20 mouse cellular contexts compared by ENCODE assay signal in the genomic region with DNA sequence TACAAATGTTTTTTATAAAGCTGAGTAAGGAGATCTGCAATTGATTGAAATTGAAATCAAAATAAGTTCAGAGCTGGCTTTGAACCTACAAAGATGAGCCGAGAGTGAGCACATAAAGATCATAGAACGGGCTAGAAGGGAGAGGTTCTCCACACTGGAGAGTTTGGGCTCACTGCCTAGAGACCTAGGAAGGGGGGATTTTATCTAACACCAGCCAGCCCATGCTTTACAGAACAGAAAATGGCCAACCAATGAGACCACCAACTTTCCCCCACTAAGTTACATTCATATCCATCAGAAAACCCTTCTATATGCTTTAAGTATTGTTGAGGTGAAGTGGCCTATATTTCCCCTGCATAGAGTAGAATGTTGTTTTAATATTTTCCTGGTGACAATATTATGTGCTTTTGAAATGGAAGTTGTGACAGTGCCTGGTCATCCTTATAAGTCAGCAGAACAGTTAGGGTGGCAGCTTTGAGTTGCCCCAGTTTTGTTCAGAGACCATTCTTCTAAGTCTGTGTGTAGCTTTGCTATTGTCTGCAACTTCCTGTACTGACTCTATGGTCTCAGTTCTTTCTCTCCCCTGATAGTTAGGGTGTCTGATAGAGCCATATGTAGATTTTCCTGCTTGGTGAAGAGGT.
"Had no signal": no experiment of that assay in that cellular context is flagged by ENCODE, and none has a peak within 500 bp of the region (broad histone marks: within the 10 kb centered on the region; RNA-seq: fewer than 3 reads in every experiment).

No protein-coding gene starts in this region.

- H3K4me2 ChIP-seq: heart, embryonic 12.5 days; hindbrain, embryonic 13.5 days; hindbrain, embryonic 15.5 days; limb, embryonic 13.5 days; limb, embryonic 15.5 days had no signal

- H3K27ac ChIP-seq: gastrocnemius, adult 2 months; heart, embryonic 10.5 days; hindbrain, embryonic 13.5 days; hindbrain, embryonic 15.5 days; hindbrain, postnatal 0 days; layer of hippocampus, adult 2 months; left cerebral cortex, adult 2 months; limb, embryonic 13.5 days; limb, embryonic 15.5 days had no signal

- H3K9me3 ChIP-seq: heart, embryonic 10.5 days; heart, embryonic 12.5 days; hindbrain, embryonic 13.5 days; hindbrain, embryonic 15.5 days; limb, embryonic 15.5 days had no signal

- H3K4me3 ChIP-seq: gastrocnemius, adult 2 months; heart, embryonic 10.5 days; heart, embryonic 12.5 days; hindbrain, embryonic 13.5 days; hindbrain, embryonic 15.5 days; layer of hippocampus, adult 2 months; left cerebral cortex, adult 2 months; limb, embryonic 13.5 days; limb, embryonic 15.5 days had no signal

- H3K4me1 ChIP-seq: heart, embryonic 10.5 days; heart, embryonic 12.5 days; hindbrain, embryonic 13.5 days; hindbrain, embryonic 15.5 days; limb, embryonic 13.5 days; limb, embryonic 15.5 days had no signal

- DNase-seq: gastrocnemius, adult 2 months; gastrocnemius, postnatal 10 days; gastrocnemius, postnatal 25 days; heart, adult 18-20 months; heart, postnatal 10 days; kidney, adult 18-20 months; kidney, adult 8-10 months; kidney, postnatal 10 days; kidney, postnatal 25 days; kidney, postnatal 4 days; left cerebral cortex, postnatal 4 days had no signal

- H3K27me3 ChIP-seq: heart, embryonic 12.5 days; hindbrain, embryonic 13.5 days; hindbrain, embryonic 15.5 days; limb, embryonic 13.5 days; limb, embryonic 15.5 days had no signal

- H3K9ac ChIP-seq: heart, embryonic 12.5 days; hindbrain, embryonic 13.5 days; hindbrain, embryonic 15.5 days; limb, embryonic 13.5 days; limb, embryonic 15.5 days had no signal

- H3K36me3 ChIP-seq: heart, embryonic 10.5 days; heart, embryonic 12.5 days; hindbrain, embryonic 13.5 days; hindbrain, embryonic 15.5 days; limb, embryonic 13.5 days; limb, embryonic 15.5 days had no signal
